Mouse (Mus musculus) lung, postnatal 14 days (tissue): ENCODE data around the gene Nle1.

Experiments used
- DNase-seq: peaks from one replicate; pipeline ENCODE4 v3.0.0; 2021

Nle1 gene

DNA sequence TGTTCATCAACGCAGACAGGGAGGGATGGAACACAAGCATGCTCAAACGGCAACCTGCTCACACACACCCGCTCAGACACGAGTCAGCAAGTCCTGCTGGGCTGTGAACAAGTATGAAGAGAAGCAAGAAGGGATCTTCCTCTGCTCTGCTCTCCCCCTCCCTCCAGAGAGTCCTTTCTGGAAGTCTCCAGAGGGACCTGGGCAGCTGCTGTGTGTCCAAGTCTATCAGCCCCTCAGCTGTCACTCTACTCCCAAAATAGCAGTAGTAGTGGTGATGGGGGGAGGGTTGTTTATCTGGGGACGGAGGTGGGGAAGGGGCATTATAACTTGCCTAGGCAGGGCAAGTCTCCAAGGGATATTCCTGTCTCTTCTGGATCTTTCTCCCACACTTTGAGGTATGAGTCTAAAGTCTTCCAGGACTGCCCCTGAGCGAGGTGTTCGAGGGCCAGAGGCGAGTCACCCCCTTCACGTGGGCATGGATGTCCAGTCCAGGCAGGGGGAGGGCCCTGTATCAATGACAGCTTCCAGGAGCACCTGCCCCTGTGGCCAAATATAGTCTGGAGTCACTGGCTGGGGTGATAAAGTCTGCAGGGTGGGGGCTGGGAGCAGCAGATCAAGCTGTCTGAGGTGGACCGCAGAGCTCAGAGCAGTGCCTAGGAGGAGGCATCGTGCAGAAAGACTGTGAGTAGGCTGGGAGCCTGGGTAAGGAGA is 2.6 kb upstream of the Nle1 start:
- DNase-seq = no peak

DNA sequence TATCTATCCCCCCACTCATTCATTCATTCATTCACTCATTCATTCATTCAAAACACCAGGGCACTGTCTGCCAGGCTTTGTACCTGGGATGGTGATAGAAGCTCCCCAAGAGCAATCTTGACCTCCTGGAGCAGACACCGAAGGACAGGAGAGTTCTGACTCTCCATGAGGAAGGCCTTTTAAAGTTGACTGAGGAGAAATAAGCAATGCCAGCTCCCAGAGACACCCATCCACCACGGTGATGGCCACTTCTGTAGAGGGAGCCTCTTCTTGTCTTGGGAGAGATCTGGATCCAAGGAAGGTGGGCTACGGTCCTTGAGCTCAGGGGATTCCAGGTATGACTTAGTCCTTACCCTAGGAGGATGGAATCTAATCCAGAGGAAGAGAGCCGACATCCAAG is 2.0 kb upstream of the Nle1 start, which contains the start of gene Unc45b:
Gene Unc45b (plus strand): TSS at position 301 of the 400 bp plus-strand sequence.
- DNase-seq = no peak

DNA sequence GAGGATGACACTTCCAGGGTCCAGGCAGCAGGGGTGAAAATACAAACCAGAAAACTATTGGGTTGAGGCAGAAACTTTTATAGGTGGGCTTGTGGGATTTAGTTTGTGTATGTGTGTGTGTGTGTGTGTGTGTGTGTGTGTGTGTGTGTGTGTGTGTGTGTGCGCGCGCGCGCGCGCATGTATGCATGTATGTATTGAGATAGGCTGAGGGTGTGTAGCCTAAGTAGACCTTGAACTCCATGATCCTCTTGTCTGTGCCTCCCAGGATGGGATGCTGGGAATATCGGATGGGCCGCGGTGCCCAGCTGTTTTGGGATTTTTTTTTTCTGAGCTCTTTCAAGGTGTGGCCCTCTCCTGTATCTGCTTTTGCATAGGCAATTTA is 388 bp upstream of the Nle1 start:
- DNase-seq = no peak

DNA sequence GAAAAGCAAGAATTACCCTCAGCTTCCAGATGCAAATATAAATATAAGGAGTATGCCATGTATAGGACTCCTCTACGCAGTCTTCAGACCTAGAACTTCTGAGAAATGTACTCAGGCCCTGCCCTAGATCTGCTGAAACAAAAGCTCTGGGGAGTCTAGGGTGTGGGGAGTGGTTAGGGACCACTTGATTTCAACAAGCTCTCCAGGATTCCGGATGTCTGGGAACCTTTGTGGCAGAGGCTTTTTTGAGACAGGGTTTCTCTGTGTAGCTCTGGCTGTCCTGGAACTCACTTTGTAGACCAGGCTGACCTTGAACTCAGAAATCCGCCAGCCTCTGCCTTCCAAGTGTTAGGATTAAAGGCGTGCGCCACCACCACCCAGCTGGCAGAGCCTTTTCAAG is 2.4 kb downstream of the Nle1 start:
- no peak for DNase-seq

DNA sequence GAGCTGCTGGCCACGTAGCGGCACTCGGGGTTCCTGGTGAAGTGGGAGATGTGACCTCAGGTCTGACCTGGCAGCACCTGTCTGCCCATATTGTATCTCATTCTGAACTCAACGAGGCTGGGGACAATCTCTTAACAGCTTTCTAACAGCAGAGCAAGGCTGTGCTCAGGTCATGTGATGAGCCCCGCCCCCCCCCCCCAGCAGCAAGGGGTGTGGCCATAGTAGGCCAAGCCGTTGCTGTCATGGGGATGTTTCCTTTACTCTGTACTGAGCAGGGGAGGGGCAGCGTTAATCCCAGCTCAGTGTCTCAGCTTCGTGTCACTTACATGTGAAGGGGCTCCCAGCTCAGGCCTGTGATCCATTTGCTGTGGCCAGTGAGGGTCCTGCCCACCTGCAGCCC is 3.3 kb downstream of the Nle1 start:
- no peak for DNase-seq

DNA sequence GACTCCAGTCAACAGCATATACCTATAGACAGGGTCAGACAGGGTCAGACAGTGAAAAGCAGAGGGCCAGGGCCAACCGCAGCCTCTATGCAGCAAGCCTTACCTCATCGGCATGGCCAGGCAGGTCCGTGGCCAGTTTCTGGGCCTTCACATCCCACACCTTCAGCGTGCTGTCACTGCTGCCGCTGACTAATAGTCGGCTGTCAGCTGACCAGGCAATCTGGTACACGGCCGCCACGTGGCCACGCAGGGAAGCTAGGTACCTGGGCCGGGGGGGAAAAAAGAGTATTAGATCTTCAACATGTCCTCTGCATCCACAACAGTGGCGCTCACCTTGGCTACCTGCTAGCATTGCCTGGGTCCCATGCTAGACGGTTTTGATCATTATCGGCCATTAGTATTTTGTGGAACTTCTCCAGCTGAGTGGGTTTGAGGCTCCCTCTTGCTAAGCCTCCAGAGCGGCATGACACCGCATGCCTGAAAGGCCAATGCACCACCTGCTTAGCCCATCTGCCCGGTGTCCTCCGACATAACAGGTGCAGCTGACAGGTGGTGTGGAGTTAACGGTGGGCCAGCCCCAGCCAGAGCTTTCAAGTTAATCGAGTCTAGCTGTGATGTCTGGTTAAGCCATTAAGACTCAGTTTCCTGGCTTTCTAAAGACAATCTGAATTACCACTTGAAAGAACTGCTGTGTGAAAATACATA is 6.5 kb downstream of the Nle1 start:
- no peak for DNase-seq

DNA sequence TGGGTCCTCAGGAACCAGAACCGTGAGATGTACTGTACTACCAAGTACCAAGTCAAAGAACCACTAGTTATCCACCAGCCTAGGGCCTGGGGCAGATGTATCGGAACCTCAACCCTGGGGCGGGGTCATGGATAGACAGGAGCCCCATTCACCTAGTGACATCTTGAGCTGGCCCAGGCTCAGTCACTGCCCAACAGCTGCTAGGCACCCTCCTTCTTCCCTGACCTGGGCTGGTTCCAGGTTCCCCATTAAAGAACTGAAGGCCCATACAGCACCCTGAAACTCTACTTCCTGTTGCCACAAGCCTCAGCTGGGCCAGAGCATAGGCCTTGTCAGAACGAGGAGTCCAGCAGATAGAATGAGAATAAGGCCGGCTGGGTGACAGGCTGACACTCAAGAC is 8.5 kb downstream of the Nle1 start:
- no peak for DNase-seq

DNA sequence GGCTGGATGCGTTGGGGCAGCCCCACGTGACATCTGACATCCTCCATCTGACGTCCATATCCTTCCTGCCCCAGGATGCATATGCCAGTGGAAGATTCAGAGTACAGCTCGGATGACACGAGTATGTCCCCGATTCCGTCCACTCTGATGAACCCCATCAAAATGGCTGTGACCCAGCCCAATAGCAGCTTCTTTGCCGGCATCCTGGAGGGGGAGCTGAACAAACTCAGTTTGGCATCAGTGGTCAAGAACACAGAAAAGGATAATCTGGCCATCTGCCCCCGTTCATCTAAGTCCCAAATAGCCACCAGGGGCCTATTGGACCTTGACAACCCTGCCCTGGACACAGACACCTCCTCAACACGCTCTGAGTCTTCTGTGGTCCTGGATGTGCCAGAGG is 10.7 kb downstream of the Nle1 start:
- no peak for DNase-seq

DNA sequence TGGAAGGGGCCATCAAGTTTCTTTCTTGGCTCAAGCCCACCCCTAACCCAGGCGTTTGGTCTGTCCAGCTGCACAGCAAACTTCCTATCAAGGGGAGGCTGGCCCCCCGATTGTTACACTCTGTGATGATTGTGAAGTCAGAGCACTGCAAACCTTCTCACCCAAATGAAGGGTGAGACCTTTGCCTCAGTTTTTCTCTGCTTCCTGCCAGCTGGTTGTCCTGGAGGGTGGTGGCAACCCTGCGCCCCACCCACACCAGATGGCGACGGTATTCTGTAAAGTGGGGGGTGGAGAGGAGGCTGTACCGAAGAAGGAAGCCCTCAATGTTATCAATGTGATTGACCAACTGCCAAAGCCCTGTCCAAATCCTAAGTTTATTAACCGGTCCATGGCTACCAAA is 16.3 kb downstream of the Nle1 start, which contains the start of gene Fndc8:
Gene Fndc8 (plus strand): TSS at position 189 of the 400 bp plus-strand sequence.
- DNase-seq = no peak

DNA sequence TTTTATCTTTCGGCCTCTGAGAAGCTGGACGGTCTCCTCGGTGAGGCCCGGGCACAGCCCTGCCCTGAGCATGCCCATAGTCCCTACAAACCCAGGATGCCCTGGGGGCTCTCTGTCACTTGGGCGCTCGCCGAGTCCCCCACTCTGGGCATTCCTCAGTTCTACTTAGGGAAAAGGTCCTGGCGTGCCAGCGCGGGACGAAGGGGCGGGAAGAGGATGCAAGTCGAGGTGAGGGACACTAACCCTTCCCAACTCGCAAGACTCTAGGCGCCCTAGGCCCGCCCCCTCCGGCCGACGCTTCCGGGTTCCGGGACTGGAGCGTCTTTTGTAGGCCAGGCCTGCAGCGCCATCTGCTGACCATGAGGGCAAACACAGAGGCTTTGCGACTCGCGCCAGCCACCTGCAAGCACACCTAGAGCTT is 17.9 kb downstream of the Nle1 start, which contains the start of gene Rad51d:
Gene Rad51d (minus strand): TSS at position 273 of the 421 bp plus-strand sequence.
- DNase-seq = peak; percentile 96

DNA sequence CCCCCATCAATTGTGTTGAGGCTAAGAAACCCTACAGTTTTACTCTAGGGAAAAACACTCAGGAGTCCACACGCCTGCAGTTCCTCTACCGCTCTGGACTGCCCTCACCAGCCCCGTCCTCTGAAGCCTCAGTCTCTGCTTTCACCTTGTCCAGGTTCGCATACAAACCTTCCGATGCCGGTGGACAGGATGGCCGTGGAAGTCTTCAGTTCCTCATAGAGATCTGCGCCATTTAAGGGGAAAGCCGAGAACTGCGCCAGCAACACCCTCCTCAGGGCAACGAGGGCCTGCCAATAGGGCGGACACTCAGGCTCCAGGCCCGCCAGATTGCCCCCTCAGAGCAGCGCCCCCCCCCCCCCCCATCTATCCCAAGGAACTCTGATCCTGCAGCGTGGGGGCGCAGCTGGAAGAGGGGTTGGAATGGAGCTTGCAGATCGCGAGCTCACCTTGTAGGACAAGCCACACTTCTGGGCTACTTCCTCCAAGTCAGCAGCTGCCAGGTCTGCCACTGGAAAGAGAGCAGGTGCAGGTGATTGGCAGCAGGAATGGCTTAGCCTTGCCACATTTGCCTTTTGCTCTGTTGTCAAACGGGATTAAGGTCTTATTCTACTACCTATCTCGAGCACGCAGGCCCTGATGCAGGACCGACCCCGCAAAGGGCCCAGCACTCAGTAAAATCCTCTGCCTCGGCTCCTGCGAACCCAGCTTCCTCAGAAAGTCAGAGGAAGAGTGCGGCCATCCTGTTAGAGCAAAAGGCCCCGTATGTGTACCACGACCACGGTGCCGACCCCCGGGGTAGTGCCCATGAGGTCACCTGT is 18.5 kb downstream of the Nle1 start:
- peak; percentile 15 for DNase-seq

DNA sequence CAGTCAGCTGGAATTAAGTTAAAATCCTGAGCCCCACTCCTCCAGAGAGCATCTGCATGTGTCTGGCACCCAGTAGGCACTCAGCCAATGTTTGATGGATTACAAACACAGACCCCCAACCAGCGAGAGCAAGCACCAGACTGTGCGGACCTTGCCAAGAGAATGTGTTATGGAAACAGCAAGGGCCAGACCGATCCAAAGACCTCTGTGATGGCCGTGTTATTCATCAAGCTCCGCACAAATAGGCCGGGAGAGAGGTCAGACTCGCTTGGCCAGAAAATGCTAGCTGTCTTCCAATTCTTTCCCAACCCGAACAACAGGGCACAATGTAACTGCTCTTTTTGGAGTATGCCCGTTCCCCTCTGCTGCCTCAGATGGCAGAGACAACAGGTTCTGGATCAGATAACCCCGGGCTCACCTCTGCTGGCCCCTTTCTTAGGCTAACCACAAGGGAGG is 19.7 kb downstream of the Nle1 start:
- peak; percentile 18 for DNase-seq

DNA sequence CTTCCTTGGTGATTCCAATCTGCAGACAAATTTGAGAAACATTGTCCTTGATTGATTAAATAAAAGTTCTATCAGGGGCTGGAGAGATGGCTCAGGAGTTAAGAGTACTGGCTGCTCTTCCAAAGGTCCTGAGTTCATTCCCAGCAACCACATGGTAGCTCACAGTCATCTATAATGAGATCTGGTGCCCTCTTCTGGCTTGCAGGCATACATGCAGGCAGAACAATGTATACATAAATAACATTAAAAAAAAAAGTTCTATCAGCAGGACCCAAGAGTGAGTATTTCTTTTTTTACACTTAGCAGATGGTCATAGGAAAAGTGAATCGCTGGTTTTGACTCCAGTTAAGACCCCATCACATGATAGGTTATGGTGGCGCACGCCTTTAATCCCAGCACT is 21.7 kb downstream of the Nle1 start:
- DNase-seq = no peak

DNA sequence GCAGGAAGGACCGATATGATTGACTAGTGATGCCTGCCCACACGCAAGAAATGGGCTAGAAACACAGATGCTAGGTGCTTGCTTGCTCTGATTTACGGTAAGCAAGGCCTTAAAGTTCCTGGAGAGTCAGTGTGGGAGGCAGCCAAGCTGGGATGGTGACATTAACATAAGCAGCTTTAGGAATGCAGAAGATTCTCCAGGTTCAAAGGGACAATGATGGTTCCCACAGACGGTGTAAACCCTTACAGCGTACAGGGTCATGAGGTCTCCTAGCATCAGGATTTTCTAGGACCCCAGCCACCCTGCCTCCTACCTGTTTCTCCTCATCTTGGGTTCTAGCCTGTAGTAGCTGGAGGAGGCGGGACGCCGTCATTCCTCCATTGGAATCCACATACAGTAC is 25.0 kb downstream of the Nle1 start:
- DNase-seq = no peak

DNA sequence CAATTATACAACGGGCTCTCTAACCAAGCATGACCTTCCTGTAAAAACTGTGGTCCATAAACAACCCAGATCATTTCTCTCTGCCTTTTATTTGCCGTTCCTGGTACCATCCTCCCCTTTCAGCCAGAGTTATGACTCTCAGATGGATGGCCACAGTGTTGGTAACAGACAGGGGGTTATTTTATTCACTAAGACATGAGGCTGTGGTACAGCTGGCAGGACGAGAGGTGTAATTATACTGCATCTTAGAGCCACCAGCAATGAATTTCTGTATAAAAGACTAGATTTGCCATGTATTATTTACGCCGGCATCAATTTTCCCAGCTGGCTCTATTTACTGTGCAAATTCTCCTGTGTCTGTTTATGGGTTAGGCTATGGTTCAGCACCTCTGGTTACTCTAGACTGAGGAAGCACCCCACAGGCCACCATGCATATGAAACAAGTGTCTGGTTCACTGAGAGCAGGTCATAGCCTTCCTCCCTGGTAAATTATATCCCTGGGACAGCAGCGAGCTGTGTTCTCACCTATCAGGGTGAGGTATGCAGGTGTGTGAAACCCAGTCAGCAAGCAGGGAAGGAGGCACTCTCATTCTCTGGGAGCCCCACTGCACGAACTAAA is 30.4 kb downstream of the Nle1 start:
- no peak for DNase-seq

DNA sequence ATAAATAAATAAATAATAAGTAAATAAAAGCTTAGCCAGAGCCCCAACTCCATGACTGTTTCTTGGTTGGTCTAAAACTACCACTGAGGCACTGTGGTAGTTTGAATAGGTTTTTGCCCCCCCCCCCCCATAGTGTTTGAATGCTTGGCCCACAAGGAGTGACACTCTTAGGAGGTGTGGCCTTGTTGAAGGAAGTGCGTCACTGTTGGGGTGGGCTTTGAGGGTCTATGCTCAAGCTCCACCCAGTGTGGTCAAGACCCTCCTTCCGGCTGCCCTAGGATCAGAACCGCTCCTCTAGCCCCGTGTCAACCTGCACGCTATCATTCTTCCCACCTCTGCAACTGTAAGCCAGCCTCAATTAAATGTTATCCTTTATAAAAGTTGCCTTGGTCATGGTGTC is 32.6 kb downstream of the Nle1 start:
- DNase-seq = no peak

DNA sequence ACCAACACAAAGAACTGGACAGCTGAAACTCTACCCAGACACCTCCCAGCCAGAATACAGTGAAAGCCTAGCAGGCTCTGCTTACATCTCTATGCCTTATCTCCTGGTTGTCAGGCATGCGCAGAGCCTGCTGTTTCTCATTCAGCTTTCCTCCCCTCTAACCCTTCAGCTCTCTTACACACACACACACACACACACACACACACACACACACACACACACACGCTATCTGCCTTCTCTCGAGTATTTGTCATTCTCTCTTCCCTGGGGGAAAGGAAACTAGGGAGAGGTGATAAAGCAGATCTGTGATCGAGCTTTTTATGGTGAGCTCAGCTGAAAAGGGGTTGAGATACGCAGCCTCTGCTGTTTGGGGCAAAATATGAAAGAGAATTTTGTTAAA is 33.3 kb downstream of the Nle1 start:
- no peak for DNase-seq

DNA sequence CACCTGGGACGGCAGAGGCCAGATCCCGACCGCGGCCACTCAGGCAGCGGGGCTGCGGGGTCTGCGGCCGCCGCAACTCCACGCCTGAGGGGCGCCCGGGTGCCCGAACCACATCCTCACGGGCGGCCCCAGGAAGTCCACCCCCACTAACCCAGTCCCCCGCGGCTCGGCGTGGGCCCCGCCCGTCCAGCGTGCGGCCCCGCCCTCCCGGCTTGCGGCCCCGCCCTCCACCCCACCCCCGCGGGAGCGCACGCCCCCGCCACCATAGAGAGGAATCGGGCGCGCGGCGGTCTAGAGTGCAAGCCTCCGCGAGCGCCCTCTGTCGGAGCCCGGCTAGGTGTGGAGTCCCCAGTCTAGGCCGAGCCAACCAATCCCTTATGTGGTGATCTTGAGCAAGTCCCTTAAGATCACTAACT is 37.2 kb downstream of the Nle1 start, which contains the start of gene Rffl:
Gene Rffl (minus strand): TSS at position 180 of the 416 bp plus-strand sequence.
- DNase-seq = peak; percentile 98

DNA sequence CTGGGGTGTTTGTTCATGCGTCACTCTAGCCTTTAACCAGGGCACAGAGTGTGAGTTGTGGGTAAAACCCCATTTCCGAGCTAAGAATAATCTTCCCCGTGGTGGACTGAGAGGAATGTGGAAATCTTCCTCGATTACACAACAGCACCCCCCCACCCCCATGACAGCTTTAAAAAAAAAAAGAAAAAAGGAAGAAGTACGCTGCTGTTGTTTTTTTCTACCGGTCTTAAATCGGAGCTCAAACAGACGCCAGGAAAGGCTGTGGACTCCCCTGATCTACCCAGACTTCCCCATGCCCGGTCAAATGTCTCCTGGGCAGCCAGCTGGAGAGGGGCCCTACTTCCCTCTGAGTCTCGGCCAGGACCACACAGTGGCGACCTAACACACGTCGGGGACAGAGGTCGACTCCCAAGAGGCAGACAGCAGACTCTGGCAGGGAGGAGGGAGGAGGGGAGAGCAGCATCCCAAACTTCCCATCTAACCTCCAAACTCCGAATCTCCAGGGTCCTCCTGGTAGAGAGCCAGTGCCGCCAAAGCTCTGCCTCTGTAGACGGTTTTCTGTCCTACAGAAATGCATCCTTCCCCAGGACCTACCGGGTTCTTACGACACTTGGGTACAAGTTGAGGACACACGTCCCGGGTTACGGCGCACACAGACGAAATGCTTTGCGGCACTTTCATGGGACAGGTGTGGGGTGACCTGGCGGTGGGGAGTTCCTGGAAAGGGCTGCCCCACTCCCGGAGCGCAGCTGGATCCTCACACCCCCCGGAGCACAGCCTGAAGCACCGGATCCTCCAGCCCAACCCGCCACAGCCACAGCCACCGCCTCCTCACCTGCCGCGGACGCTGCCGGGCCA is 37.8 kb downstream of the Nle1 start:
- peak; percentile 63 for DNase-seq

DNA sequence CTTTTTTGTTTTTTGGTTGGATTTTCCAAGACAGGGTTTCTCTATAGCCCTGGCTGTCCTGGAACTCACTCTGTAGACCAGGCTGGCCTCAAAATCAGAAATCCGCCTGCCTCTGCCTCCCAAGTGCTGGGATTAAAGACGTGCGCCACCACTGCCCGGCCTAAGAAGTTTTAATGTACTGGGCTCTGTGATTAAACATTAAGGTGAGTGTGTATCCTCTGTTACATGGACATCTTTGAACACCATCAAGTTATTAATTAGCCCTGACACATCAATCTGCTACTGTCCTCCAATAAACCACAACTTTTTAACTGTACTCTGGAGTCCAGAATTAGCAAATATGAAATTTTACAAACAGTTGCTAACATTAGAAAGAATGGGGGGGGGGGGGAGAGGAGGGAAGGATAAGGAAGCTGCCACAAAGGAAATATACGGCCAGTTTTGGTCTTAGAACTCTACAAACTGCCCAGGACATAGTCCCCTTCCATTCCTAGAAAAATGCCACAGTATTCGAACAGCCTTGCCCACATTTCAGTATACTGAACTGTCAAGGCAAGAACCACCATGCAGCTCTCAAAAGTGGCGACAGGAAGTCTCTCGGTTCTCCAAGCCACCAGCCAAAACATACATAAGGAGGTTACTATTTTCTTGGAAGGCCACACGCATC is 38.6 kb downstream of the Nle1 start:
- no peak for DNase-seq

DNA sequence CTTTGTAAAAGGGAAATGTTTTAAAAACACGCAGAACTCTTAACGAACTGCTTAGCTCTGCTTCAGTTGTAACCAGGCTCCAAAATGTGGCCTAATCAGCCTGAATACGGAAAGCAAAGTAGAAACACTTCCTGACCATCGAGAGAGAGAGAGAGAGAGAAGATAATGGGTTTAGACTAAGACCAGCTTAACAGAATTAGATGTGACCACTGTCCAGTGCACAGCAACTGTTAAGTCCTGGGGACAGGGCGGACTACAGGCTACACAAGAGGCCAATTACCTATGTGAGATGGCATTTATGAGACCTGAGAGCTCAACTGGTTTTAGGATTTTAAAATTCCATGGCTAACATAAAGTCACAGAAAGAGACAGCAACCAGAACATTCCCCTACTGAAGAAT is 40.3 kb downstream of the Nle1 start:
- DNase-seq = no peak
